Mouse (Mus musculus): ENCODE measurements around the gene Gpr75. TPM values are rescaled to one million over a fixed set of nuclear protein-coding genes. Genes with fewer than 3 reads are reported as not detected.

The Gpr75 gene
- not detected in 2 replicates for polyA plus RNA-seq (2011; ENCODE audit: insufficient read depth, insufficient read length, low replicate concordance, missing spikeins)

DNA sequence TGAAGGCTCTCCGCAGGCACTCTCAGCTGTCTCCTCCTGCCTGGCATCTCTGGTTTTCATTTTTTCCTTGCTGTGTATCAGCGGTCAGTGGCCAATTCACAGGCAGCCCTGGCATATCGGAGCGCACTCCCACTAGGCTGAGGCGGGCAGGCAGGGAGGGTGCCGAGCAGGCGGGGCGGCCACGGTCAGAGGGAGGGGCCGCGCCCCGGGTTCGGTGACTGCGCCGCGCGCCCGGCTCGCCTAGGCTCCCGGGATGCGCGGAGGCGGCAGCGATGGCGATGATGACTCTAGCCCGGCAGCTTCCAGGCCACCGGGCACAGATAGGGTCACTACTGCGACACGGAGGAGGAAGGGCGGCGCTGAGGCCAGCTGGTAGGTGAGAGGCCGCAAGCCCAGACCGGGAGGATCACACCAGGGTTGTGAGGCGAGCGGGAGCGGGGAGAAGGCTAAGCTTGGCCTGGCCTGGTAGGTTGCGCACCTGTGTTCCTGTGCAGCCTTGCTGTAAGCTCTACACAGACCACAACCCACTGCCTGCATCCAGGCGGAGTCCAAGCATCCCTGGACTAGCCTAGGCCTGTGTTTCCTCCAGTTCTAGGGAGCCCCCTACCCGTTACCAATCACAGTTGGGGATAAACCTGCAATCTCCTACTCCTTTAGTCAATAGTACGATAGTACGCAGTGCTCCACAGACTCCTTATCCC, at the start of gene Gpr75, which contains the start of gene Asb3:
Gene Gpr75, plus strand, starts transcription at position 188 of the 701 bp plus-strand sequence.
Gene Asb3, plus strand, starts transcription at position 246 of the 701 bp plus-strand sequence.
- TF ChIP-seq POLR2A (IDR thresholded peaks at IDR 0.05; ENCODE audit: borderline replicate concordance, control insufficient read depth, low read depth, low read length) (no peak), CTCF (IDR thresholded peaks at IDR 0.05; ENCODE audit: control insufficient read depth, insufficient read depth, low read length) (no peak)
- Histone ChIP-seq H3K4me3 (replicated peaks; ENCODE audit: control insufficient read depth, low read depth, low read length) (no peak within 1 kb of the TSS), H3K4me1 (ENCODE audit: control insufficient read depth, insufficient read depth, low read length) (no peaks in the 10 kb centered on the region), H3K27ac (ENCODE audit: control insufficient read depth, insufficient read depth, low read depth, low read length, poor library complexity) (no peak within 1 kb of the TSS)
- 16% methylated on average over 41 of the region's 41 CpGs for WGBS

DNA sequence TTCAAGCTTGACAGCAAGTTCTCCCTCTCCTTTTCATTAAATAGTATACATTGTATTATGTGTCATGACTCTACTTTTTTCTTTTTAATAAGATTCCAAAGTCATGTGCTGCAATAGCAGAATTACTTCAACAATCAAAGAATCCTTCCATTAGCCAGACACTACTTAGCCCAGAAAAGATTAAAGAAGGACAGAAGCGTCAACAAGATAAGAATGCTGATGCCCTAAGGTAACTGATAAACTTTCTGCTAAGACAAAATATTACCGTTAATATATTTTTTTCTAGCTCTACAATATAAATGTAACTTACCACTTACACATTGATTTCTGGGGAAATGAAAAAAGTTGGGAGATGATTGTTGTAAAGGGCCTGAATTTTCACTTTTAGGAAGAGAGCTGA, 46.4 kb upstream of the Gpr75 start:
- Histone ChIP-seq H3K4me1 (ENCODE audit: control insufficient read depth, insufficient read depth, low read length) (no peaks in the 10 kb centered on the region), H3K4me3 (replicated peaks; ENCODE audit: control insufficient read depth, low read depth, low read length) (no peak overlapping the region), H3K27ac (ENCODE audit: control insufficient read depth, insufficient read depth, low read depth, low read length, poor library complexity) (no peak overlapping the region)
- 70% methylated on average over 2 of the region's 2 CpGs for WGBS
- no peak for TF ChIP-seq CTCF (IDR thresholded peaks at IDR 0.05; ENCODE audit: control insufficient read depth, insufficient read depth, low read length)
- no peak for TF ChIP-seq POLR2A (IDR thresholded peaks at IDR 0.05; ENCODE audit: borderline replicate concordance, control insufficient read depth, low read depth, low read length)

DNA sequence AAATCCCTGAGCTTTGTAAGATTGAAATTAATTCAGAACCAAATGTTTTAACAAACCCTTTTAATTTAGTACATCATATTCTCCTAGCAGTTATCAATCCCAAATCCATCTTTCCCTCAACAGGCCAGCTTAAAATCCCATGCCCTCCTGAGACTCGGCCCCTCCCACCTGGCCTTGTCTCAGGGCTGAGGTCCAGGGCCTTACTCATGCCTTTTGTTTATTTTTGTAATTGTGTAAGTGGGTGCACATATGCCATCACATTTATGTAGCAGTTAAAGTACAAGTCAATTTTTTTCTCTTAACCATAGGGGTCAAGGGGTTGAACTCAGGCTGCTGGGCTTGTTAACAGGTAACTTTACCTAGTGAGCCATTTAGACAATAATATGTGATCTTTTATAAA, 40.8 kb upstream of the Gpr75 start:
- TF ChIP-seq CTCF (IDR thresholded peaks at IDR 0.05; ENCODE audit: control insufficient read depth, insufficient read depth, low read length) (no peak), POLR2A (IDR thresholded peaks at IDR 0.05; ENCODE audit: borderline replicate concordance, control insufficient read depth, low read depth, low read length) (no peak)
- Histone ChIP-seq H3K27ac (ENCODE audit: control insufficient read depth, insufficient read depth, low read depth, low read length, poor library complexity) (no peak overlapping the region), H3K4me1 (ENCODE audit: control insufficient read depth, insufficient read depth, low read length) (no peaks in the 10 kb centered on the region), H3K4me3 (replicated peaks; ENCODE audit: control insufficient read depth, low read depth, low read length) (no peak overlapping the region)
- 89% methylated on average over 1 of the region's 1 CpGs for WGBS

DNA sequence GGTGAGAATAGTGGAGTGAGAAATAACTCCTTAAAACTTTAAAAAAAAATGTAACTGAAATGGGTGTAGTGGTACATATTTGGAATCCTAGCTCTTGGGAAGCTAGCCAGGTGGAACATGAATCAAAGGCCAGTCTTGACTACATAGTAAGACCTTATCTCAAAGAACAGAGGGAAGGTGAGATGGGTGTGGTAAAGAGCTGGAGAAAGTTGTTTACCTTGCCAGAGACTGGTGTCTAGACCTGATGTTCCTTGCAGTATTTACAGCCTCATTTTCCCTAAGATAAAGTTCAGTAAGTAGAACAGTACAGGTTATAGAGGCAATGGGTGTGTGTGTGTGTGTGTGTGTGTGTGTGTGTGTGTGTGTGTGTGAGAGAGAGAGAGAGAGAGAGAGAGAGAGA, 12.7 kb upstream of the Gpr75 start:
- H3K4me3 ChIP-seq (replicated peaks; ENCODE audit: control insufficient read depth, low read depth, low read length): no peak overlapping the region
- no peak overlapping the region for H3K27ac ChIP-seq (ENCODE audit: control insufficient read depth, insufficient read depth, low read depth, low read length, poor library complexity)
- TF ChIP-seq CTCF (IDR thresholded peaks at IDR 0.05; ENCODE audit: control insufficient read depth, insufficient read depth, low read length) (no peak), POLR2A (IDR thresholded peaks at IDR 0.05; ENCODE audit: borderline replicate concordance, control insufficient read depth, low read depth, low read length) (no peak)
- no peaks in the 10 kb centered on the region for H3K4me1 ChIP-seq (ENCODE audit: control insufficient read depth, insufficient read depth, low read length)

DNA sequence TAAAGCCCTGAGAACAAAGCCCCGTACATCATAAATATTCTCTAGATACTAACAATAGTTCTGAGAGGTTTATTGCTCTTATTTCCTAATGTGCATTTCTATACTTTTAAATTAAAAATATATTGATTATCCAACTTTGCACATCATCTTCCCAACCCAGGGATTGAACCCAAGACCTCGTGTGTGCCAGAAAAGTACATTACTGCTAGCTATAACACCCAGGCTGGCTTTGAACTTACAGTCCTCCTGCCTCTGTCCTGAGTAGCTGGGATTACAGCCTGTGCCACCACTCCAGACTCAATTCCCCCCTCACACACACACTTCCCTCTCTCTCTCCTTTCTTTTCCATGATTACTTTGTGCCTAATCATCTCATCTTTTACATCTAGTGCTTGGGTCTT, 3.0 kb downstream of the Gpr75 start:
- no peaks in the 10 kb centered on the region for H3K4me1 ChIP-seq (ENCODE audit: control insufficient read depth, insufficient read depth, low read length)
- H3K27ac ChIP-seq (ENCODE audit: control insufficient read depth, insufficient read depth, low read depth, low read length, poor library complexity): no peak overlapping the region
- no peak for TF ChIP-seq CTCF (IDR thresholded peaks at IDR 0.05; ENCODE audit: control insufficient read depth, insufficient read depth, low read length)
- no peak for TF ChIP-seq POLR2A (IDR thresholded peaks at IDR 0.05; ENCODE audit: borderline replicate concordance, control insufficient read depth, low read depth, low read length)
- no peak overlapping the region for H3K4me3 ChIP-seq (replicated peaks; ENCODE audit: control insufficient read depth, low read depth, low read length)
- 75% methylated on average over 2 of the region's 2 CpGs for WGBS

DNA sequence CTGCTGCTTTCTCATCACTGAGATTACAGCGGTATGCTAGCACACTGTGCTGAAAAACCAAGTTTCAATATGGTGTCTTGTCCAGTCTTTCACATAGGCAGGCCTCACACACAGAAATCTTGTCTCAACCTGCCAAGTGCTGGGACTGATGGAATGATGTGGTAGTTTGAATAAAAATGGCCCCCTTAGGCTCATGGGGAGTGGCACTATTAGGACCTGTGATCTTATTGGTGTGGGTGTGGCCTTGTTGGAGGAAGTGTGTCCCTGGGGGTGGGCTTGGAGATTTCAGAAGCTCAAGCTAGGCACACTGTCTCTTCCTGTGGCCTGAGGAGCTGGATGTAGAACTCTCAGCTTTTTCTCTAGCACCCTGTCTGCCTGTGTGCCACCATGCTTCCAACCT, 11.0 kb downstream of the Gpr75 start:
- Histone ChIP-seq H3K4me3 (replicated peaks; ENCODE audit: control insufficient read depth, low read depth, low read length) (no peak overlapping the region), H3K4me1 (ENCODE audit: control insufficient read depth, insufficient read depth, low read length) (no peaks in the 10 kb centered on the region), H3K27ac (ENCODE audit: control insufficient read depth, insufficient read depth, low read depth, low read length, poor library complexity) (no peak overlapping the region)
- WGBS: 85% methylated on average over 1 of the region's 1 CpGs
- TF ChIP-seq CTCF (IDR thresholded peaks at IDR 0.05; ENCODE audit: control insufficient read depth, insufficient read depth, low read length): no peak
- no peak for TF ChIP-seq POLR2A (IDR thresholded peaks at IDR 0.05; ENCODE audit: borderline replicate concordance, control insufficient read depth, low read depth, low read length)

DNA sequence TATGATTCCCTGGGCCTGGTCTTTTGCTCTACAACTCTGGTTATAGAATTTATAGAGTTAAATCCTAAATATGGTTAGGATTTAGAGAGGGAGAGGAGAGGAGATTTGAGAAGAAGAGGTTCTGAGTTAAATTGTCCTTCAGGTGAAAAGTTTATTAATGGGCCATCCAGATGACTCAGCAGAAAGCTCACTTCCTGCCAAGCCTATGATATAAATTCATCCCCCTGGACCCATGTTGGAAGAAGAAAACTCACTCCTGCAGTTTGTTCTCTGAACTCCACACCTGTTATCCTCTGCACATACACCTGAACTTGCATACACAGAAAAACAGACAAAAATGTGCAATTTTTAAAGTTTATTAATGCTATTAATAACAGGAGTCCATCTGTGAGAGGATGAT, 14.2 kb downstream of the Gpr75 start:
- no peak for TF ChIP-seq POLR2A (IDR thresholded peaks at IDR 0.05; ENCODE audit: borderline replicate concordance, control insufficient read depth, low read depth, low read length)

DNA sequence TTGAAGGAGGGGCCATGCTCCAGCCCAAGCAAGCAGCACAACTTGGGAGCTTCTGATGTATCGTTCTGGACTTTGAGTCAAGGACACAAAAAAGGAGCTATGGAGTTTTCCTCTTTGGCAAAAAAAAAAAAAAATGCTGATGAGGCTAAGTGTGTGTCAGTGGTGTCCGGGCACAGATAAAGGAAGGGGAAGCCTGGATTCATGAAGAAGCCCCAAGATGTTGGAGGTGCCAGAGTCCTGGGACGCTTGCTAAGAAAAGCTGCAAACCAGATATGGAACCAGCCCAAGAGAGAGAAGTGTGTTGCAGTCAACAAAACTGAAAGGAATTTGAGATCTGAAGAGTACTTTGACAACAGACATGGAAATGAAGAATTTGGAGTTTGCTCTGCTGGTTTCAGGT, 27.2 kb downstream of the Gpr75 start:
- Histone ChIP-seq H3K27ac (ENCODE audit: control insufficient read depth, insufficient read depth, low read depth, low read length, poor library complexity) (no peak overlapping the region), H3K4me1 (ENCODE audit: control insufficient read depth, insufficient read depth, low read length) (no peaks in the 10 kb centered on the region), H3K4me3 (replicated peaks; ENCODE audit: control insufficient read depth, low read depth, low read length) (no peak overlapping the region)
- no peak for TF ChIP-seq CTCF (IDR thresholded peaks at IDR 0.05; ENCODE audit: control insufficient read depth, insufficient read depth, low read length)
- no peak for TF ChIP-seq POLR2A (IDR thresholded peaks at IDR 0.05; ENCODE audit: borderline replicate concordance, control insufficient read depth, low read depth, low read length)
- WGBS: 83% methylated on average over 3 of the region's 3 CpGs

More for the DNA sequence above, 14.2 kb downstream of the Gpr75 start:
- no peak overlapping the region for H3K4me3 ChIP-seq (replicated peaks; ENCODE audit: control insufficient read depth, low read depth, low read length)
- H3K27ac ChIP-seq (ENCODE audit: control insufficient read depth, insufficient read depth, low read depth, low read length, poor library complexity): no peak overlapping the region
- H3K4me1 ChIP-seq (ENCODE audit: control insufficient read depth, insufficient read depth, low read length): no peaks in the 10 kb centered on the region

DNA sequence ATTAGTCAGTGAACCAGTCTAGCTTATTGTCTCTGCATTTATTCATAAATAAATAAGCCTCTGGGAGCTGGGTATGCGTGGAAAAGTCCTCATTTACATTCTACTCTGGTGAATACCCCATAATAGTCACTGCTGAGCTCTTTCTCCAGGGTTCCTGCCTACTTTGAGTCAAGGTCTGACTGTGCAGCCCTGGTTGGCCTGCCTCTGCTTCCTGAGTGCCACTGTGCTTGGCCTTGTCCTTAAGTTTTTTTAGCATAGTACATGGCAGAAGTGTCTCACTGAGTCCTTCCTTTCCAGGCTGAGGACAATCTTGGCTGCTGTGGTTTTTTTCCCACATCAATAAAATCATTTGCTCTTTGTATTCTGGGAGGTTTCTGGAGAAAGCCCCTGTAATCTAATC, 35.5 kb downstream of the Gpr75 start:
- no peak for TF ChIP-seq CTCF (IDR thresholded peaks at IDR 0.05; ENCODE audit: control insufficient read depth, insufficient read depth, low read length)
- no peak for TF ChIP-seq POLR2A (IDR thresholded peaks at IDR 0.05; ENCODE audit: borderline replicate concordance, control insufficient read depth, low read depth, low read length)
- 65% methylated on average over 1 of the region's 1 CpGs for WGBS

More for the DNA sequence above, 35.5 kb downstream of the Gpr75 start:
- no peak overlapping the region for H3K4me3 ChIP-seq (replicated peaks; ENCODE audit: control insufficient read depth, low read depth, low read length)
- no peak overlapping the region for H3K27ac ChIP-seq (ENCODE audit: control insufficient read depth, insufficient read depth, low read depth, low read length, poor library complexity)
- no peaks in the 10 kb centered on the region for H3K4me1 ChIP-seq (ENCODE audit: control insufficient read depth, insufficient read depth, low read length)

Data from bone marrow, adult 2 months (tissue).